Mouse (Mus musculus) layer of hippocampus, postnatal 25 days (tissue): ENCODE results near the gene B3galt2. TPM values are rescaled to one million over a fixed set of nuclear protein-coding genes. Genes with fewer than 3 reads are reported as not detected.
"Not testable (repeated sequence)": the region's sequence is repeated elsewhere in the genome, so short reads cannot be mapped to it uniquely, and the experiment has no call there.

Experiments
- DNase-seq, 2 experiments: peaks; one replicate each; pipeline ENCODE4 v3.0.0; 2022; ENCODE audit warnings: mixed read lengths in 2 of 2, low spot score in 1 of 2; ENCODE audit errors: extremely low spot score in 1 of 2
- total RNA-seq, 2 experiments: library from RNA; stranded (reverse); gene quantifications; 2 replicates each; pipeline ENCODE4 v1.2.3; 2021

Gene B3galt2
- total RNA-seq: 10 to 100 TPM; 18.9 to 22.4 TPM

DNA sequence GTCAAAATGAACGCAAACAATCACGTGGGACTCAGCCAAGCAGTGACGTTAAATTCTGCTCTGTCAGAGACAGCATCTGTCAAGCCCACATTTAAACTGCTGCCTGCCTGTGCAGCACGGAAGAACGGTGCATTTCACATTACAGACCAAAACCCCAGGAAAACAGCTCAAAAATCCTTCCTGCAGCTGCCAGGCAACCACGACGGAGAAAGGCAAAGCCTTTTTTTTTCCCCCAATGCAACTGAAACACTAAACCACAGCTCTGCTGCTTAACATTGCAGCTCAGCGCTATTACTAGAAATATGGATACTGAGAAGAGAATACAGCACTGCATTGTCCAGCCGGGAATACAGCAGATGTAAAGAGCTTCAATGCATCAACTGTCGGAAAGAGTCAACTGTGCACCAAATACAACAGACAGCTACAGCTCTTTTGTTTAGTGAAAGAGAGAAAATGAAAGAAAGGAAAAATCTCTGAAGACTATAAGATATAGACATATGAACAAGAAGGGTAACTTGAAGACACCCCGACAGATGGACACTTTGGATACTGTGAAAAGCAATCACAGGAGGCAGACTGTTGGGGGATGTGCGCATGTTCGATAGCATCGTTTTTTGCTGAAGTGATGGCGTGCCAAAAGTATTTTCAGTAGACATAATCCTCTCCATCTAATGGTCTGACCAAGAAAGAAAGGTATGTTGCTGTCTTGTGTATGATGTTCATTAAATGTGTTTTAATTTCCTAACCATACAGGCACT, at the start of gene B3galt2:
Gene B3galt2 (plus strand): TSS at position 15 of the 758 bp plus-strand sequence.
- peak; percentile 61 to 63 for DNase-seq

- DNase-seq: no peak
Observed at GRCm38 (mm10) chr1:143596864-143597263, 43.6 kb upstream of the B3galt2 start.

- no peak for DNase-seq
Observed at GRCm38 (mm10) chr1:143608911-143609310, 31.6 kb upstream of the B3galt2 start.

DNA sequence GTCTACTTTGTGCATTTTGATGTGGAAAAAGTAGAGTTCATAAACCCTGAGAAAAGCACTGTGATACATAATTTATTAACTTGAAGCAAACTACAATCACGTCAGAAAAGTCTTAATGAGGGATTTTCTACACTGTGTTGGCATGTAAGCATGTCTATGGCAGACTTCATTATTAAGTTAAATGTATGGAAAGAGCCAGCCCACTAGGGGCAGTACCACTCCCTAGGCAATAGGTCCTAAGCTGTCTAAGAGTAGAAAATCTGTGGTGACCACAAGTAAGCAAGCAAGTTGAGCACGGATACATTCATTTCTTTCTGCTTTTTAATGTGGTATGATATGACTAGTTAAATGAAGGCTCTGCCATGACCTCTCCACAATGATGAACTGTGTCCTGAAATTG, 27.6 kb upstream of the B3galt2 start:
- no peak for DNase-seq

GRCm38 (mm10) chr1:143619760-143620159, 20.7 kb upstream of the B3galt2 start:
- no peak for DNase-seq

GRCm38 (mm10) chr1:143621930-143622329, 18.5 kb upstream of the B3galt2 start:
- DNase-seq: no peak

GRCm38 (mm10) chr1:143622634-143623033, 17.8 kb upstream of the B3galt2 start:
- no peak for DNase-seq

DNA sequence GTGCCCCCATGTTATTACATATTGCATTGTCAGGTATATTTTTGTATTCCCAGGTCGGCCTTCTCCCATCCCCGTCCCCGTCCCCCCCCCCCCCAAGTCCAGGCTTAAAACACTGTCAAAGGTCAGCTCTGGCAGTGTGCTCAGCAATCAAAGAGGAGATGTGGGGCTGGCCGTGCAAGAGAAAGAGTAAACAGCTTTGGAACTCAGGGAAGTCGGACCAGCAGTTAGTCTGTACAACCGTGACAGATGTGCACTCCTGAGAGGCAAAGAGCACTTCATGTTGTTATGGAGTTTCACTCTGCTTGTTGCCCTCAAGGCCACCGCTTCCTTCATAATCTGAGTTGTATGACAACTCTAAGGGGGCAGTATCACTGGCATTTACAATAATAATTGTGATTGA, 9.1 kb upstream of the B3galt2 start:
- DNase-seq: no peak

DNA sequence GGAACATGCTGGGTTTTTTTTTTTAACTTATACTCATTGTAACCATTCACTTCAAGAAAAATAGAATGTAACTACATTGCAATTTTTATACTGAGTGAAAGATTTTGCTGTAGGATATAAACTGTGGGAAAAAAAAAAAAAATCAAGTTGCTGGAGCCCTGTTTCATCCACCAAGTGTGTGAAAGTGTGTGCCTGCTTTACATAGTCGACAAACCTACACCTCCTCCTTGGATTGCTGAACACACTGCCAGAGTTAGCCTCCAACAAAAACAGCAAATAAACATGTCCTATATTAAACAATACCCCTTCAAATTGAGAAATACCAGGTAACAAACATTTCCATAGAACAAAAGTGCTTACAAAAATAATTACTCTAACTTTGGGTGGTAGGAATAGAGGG, 8.1 kb upstream of the B3galt2 start:
- DNase-seq: no peak

GRCm38 (mm10) chr1:143632854-143633587, 7.4 kb upstream of the B3galt2 start:
- DNase-seq: no peak

DNA sequence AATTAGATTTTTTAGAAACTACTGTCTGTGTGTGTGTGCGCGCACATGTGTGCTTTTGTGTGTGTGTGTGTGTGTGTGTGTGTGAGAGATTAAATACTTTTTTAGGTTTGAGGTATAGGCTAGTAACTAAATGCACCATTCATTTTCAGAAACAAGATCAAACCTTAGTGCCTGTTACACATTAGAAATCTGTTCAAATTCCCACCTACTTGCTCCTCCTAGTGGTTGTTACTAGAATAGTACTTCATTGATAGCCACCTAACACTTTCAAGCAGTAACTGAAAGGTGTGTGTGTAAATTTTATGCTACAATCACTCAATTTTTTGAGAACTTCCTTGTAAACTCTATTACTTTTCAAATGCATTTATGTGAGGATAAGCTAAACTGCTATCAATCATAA, 3.8 kb downstream of the B3galt2 start:
- no peak for DNase-seq

DNA sequence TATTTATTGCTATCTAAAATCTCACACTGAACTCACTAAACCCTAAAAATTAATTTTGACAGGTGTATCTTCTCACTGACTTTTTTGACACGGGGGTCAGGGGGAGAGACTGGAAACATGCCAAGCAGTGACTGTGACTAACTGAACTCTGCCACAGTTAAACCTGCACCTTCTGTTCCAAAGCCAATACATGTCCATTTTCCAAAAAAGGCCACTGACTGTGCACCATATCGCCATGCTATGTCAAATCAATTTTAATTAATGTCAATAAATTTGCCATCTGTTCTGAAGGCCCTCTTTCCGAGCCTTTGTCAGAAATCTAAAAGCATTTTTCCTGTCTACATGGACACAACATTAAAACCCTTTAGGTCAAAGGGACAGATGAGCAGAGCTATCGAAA, 4.9 kb downstream of the B3galt2 start:
- DNase-seq: no peak

DNA sequence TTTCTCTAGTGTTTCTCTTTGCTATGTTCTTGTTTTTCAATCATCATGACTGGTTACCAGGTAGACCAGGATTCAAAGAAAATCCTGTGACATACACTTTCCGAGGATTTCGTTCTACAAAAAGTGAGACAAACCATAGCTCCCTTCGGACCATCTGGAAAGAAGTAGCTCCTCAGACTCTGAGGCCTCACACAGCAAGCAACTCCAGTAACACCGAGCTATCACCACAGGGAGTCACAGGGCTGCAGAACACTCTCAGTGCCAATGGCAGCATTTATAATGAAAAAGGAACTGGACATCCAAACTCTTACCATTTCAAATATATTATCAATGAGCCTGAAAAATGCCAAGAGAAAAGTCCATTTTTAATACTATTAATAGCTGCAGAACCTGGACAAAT, 5.8 kb downstream of the B3galt2 start:
- no peak for DNase-seq

DNA sequence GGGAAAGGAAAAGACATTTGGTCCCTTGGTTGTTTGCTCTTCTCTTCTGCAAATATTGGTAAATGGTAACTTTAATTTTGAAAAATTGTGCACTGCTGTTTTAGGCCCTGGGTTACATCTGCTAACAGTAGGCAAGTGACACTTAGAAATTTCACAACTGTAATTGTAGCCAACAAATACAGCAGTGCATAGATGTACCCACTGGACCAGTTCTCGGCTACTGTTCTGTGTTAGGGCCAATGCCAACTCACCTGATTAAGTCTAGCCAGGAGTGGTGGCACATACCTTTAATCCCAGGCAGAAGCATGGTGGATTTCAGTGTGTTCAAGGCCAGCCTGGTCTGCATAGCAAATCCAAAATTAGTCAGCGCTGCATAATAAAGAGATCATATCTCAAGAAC, 9.9 kb downstream of the B3galt2 start:
- no peak for DNase-seq

GRCm38 (mm10) chr1:143653646-143654045, 13.2 kb downstream of the B3galt2 start:
- DNase-seq: no peak

GRCm38 (mm10) chr1:143663197-143663596, 22.7 kb downstream of the B3galt2 start:
- no peak for DNase-seq

DNA sequence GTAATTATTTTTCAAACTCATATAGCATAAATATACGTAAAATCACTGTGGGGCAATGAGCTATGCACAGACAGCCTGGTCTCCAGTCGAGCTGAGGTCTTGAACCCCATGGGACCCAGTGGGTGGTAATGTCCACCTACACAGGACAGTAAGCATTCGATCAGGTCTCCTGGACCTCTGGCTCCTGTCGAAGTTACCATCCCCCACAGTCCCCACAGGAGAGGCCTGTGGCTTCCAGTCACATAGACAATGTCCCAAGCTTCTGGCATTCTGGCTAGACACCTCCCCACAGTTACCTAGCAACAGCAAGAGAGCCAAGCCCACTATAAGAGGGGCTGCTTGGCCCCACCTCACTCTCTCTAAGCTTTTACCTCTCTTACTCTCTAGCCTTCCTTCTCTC, 24.3 kb downstream of the B3galt2 start:
- not testable (repeated sequence) for DNase-seq

- no peak for DNase-seq
Observed at GRCm38 (mm10) chr1:143675734-143676361, 35.4 kb downstream of the B3galt2 start.

GRCm38 (mm10) chr1:143681108-143681507, 40.6 kb downstream of the B3galt2 start:
- DNase-seq: no peak

GRCm38 (mm10) chr1:143684849-143685248, 44.4 kb downstream of the B3galt2 start:
- DNase-seq: no peak

GRCm38 (mm10) chr1:143701736-143702135, 61.3 kb downstream of the B3galt2 start:
- no peak for DNase-seq
